Mouse (Mus musculus) E14TG2a.4 (cell line): ENCODE data around the gene Qser1.

Experiments used
- CTCF ChIP-seq: conservative IDR thresholded peaks from 2 replicates; pipeline ENCODE4 v1.5.1; 2014; ENCODE audit warnings: low read length
- NANOG ChIP-seq: IDR thresholded peaks from 2 replicates; pipeline ENCODE4 v1.6.1; 2014; ENCODE audit warnings: borderline replicate concordance, low read length, mixed read lengths
- POU5F1 ChIP-seq: IDR thresholded peaks from 2 replicates; pipeline ENCODE4 v1.6.1; 2014; ENCODE audit warnings: low read length, borderline replicate concordance

- no peak for TF ChIP-seq CTCF
- TF ChIP-seq NANOG, result peak; percentile 55; the same call in 1 of the 2 replicates
- TF ChIP-seq POU5F1, result no peak
These were observed 1.2 kb upstream of the Qser1 start for GRCm38 (mm10) chr2:104817555-104818330.
